Mouse (Mus musculus) CH12.LX (cell line): ENCODE measurements at regions not wholly inside any gene's neighbourhood (a gene's known extent, or its start where the extent isn't known, plus 50 kb on each side); places are given as distances from the start of the nearest gene placed in this dataset.

Experiments
- DNase-seq: peaks from one replicate; pipeline ENCODE4 v3.0.0-alpha.2; 2013; ENCODE audit errors: extremely low read depth
- H3K27ac ChIP-seq: 2 replicates; pipeline ENCODE4 v1.5.1; 2012; ENCODE audit warnings: low read depth, mild to moderate bottlenecking, control low read depth, moderate library complexity; ENCODE audit not compliant: insufficient read depth
- H3K27me3 ChIP-seq: replicated peaks from 2 replicates; pipeline ENCODE3; 2012; ENCODE audit warnings: inconsistent platforms
- H3K36me3 ChIP-seq, 2 experiments: replicated peaks in 1 of 2; 2 replicates each; pipeline versions ENCODE3 to v1.6.1; 2012; ENCODE audit warnings: inconsistent platforms in 1 of 2, low read length in 1 of 2, mild to moderate bottlenecking in 1 of 2, mixed read lengths in 1 of 2, moderate library complexity in 1 of 2; ENCODE audit not compliant: control insufficient read depth in 1 of 2, insufficient read depth in 1 of 2
- H3K4me1 ChIP-seq, 2 experiments: 2 replicates each; pipeline ENCODE4 v1.6.1; 2012; ENCODE audit warnings: inconsistent platforms in 1 of 2, moderate library complexity in 1 of 2; ENCODE audit not compliant: insufficient read depth in 2 of 2, control insufficient read depth in 1 of 2
- H3K4me2 ChIP-seq: 2 replicates; pipeline ENCODE4 v1.6.1; 2012; ENCODE audit warnings: low read depth, mild to moderate bottlenecking, control low read depth; ENCODE audit not compliant: poor library complexity, insufficient read depth, severe bottlenecking
- H3K4me3 ChIP-seq, 3 experiments: fragments of 150-350 bp in 1 of 3; sonication (generic) in 1 of 3; replicated peaks in 1 of 3; 2 replicates each; pipeline versions ENCODE3 to v1.5.1; 2011 to 2012; ENCODE audit warnings: low read depth in 2 of 3, low read length in 2 of 3, mild to moderate bottlenecking in 2 of 3, moderate library complexity in 2 of 3, control low read depth in 1 of 3, improper control_type of control experiment in 1 of 3, inconsistent platforms in 1 of 3, mixed read lengths in 1 of 3; ENCODE audit not compliant: poor library complexity in 1 of 3
- H3K79me2 ChIP-seq: replicated peaks from 2 replicates; pipeline ENCODE4 v1.6.1; 2012; ENCODE audit warnings: mild to moderate bottlenecking, moderate library complexity; ENCODE audit not compliant: control insufficient read depth, poor library complexity, insufficient read depth, severe bottlenecking; ENCODE audit errors: extremely low read depth
- H3K9ac ChIP-seq: 2 replicates; pipeline ENCODE4 v1.6.1; 2012; ENCODE audit warnings: low read depth, mild to moderate bottlenecking, control low read depth, moderate library complexity; ENCODE audit not compliant: insufficient read depth
- H3K9me3 ChIP-seq: replicated peaks from 2 replicates; pipeline ENCODE3; 2012; ENCODE audit warnings: low read length, inconsistent platforms, mixed read lengths
- BHLHE40 ChIP-seq: IDR thresholded peaks from 2 replicates; pipeline ENCODE4 v1.6.1; 2011; ENCODE audit warnings: mild to moderate bottlenecking, low read depth, low read length, improper control_type of control experiment
- CHD2 ChIP-seq: IDR thresholded peaks from 2 replicates; pipeline ENCODE4 v1.6.1; 2011; ENCODE audit warnings: low read length, improper control_type of control experiment
- E2F4 ChIP-seq: IDR thresholded peaks from 2 replicates; pipeline ENCODE4 v1.6.1; 2011; ENCODE audit warnings: low read depth, low read length, improper control_type of control experiment; ENCODE audit not compliant: insufficient replicate concordance
- EP300 ChIP-seq: IDR thresholded peaks from 2 replicates; pipeline ENCODE4 v1.6.1; 2011; ENCODE audit warnings: low read length, improper control_type of control experiment
- ETS1 ChIP-seq: conservative IDR thresholded peaks from 2 replicates; pipeline ENCODE4 v1.6.1; 2012; ENCODE audit warnings: low read depth, mild to moderate bottlenecking, inconsistent platforms, low read length, improper control_type of control experiment, moderate library complexity
- IRF4 ChIP-seq: IDR thresholded peaks from 2 replicates; pipeline ENCODE4 v1.6.1; 2014; ENCODE audit warnings: low read depth, mild to moderate bottlenecking, inconsistent platforms, low read length, improper control_type of control experiment
- JUN ChIP-seq: IDR thresholded peaks from 2 replicates; pipeline ENCODE4 v1.6.1; 2011; ENCODE audit warnings: low read depth, mild to moderate bottlenecking, low read length, improper control_type of control experiment, moderate library complexity; ENCODE audit not compliant: insufficient read depth
- JUND ChIP-seq: conservative IDR thresholded peaks from 2 replicates; pipeline ENCODE4 v1.6.1; 2011; ENCODE audit warnings: low read depth, low read length, improper control_type of control experiment
- MAFK ChIP-seq: IDR thresholded peaks from 2 replicates; pipeline ENCODE4 v1.6.1; 2011; ENCODE audit warnings: low read length, improper control_type of control experiment; ENCODE audit not compliant: insufficient replicate concordance
- MEF2A ChIP-seq: IDR thresholded peaks from 2 replicates; pipeline ENCODE4 v1.6.1; 2014; ENCODE audit warnings: low read depth, mild to moderate bottlenecking, inconsistent platforms, low read length, improper control_type of control experiment, borderline replicate concordance
- MXI1 ChIP-seq: IDR thresholded peaks from 2 replicates; pipeline ENCODE4 v1.6.1; 2011; ENCODE audit warnings: mild to moderate bottlenecking, low read depth, low read length, improper control_type of control experiment
- MYC ChIP-seq: IDR thresholded peaks from 2 replicates; pipeline ENCODE4 v1.6.1; 2011; ENCODE audit warnings: low read depth, mild to moderate bottlenecking, improper control_type of control experiment, low read length
- PAX5 ChIP-seq: IDR thresholded peaks from 2 replicates; pipeline ENCODE4 v1.6.1; 2012; ENCODE audit warnings: low read length, inconsistent platforms, mixed read lengths
- POLR2AphosphoS2 ChIP-seq: IDR thresholded peaks from 2 replicates; pipeline ENCODE4 v1.6.1; 2011; ENCODE audit warnings: low read depth, low read length, improper control_type of control experiment
- SIN3A ChIP-seq: IDR thresholded peaks from 2 replicates; pipeline ENCODE4 v1.6.1; 2012; ENCODE audit warnings: low read length, improper control_type of control experiment, inconsistent platforms
- SMC3 ChIP-seq: IDR thresholded peaks from 2 replicates; pipeline ENCODE4 v1.6.1; 2011; ENCODE audit warnings: low read depth, low read length, improper control_type of control experiment
- TBP ChIP-seq: conservative IDR thresholded peaks from 2 replicates; pipeline ENCODE4 v1.6.1; 2011; ENCODE audit warnings: low read depth, low read length, improper control_type of control experiment
- ZMIZ1 ChIP-seq: IDR thresholded peaks from 2 replicates; pipeline ENCODE4 v1.6.1; 2012; ENCODE audit warnings: low read depth, mild to moderate bottlenecking, inconsistent platforms, low read length, improper control_type of control experiment
- dilution Hi-C: fragments of 300-500 bp; cut with MboI; formaldehyde crosslinking; loops from 2 replicates; pipeline ENCODE4 v1.14.3; 2020; ENCODE audit warnings: low sequenced_read_pairs; ENCODE audit not compliant: extremely low pct_unique_long_range_greater_than_20kb, extremely low pct_ligation_motif_present
- in situ Hi-C: fragments of 300-500 bp; cut with MboI; formaldehyde crosslinking; loops from 3 replicates; pipeline ENCODE4 v1.14.3; 2019; ENCODE audit warnings: low sequenced_read_pairs, low pct_ligation_motif_present, low pct_unique_long_range_greater_than_20kb, mixed read lengths

GRCm38 (mm10) chr2:133443024-133443423 is 108.9 kb upstream of the Bmp2 start:
- Histone ChIP-seq H3K4me3 (no peak overlapping the region), H3K9ac (no peak overlapping the region), H3K9me3 (peaks cover 12% of the 10 kb centered on the region), H3K36me3 (no peaks in the 10 kb centered on the region), H3K27ac (no peak overlapping the region), H3K4me2 (no peak overlapping the region), H3K27me3 (no peaks in the 10 kb centered on the region), H3K4me1 (no peaks in the 10 kb centered on the region), H3K79me2 (no peaks in the 10 kb centered on the region)
- DNase-seq, result no peak
- dilution Hi-C loops (no loop called here), in situ Hi-C loops (no loop called here)
- TF ChIP-seq EP300 (no peak), SMC3 (no peak), MEF2A (no peak), ETS1 (no peak), JUND (no peak), JUN (no peak), ZMIZ1 (no peak), E2F4 (no peak), MAFK (no peak), BHLHE40 (no peak), MYC (no peak), MXI1 (no peak)

- no peak for DNase-seq
- Histone ChIP-seq H3K79me2 (no peaks in the 10 kb centered on the region), H3K4me2 (no peak overlapping the region), H3K9me3 (peaks cover 15% of the 10 kb centered on the region), H3K4me1 (no peaks in the 10 kb centered on the region), H3K36me3 (no peaks in the 10 kb centered on the region), H3K4me3 (no peak overlapping the region), H3K27me3 (no peaks in the 10 kb centered on the region), H3K27ac (no peak overlapping the region), H3K9ac (no peak overlapping the region)
- TF ChIP-seq MYC (no peak), POLR2AphosphoS2 (no peak), SMC3 (no peak), TBP (no peak), ETS1 (no peak), CHD2 (no peak), MAFK (no peak), IRF4 (no peak), SIN3A (no peak), MXI1 (no peak), PAX5 (no peak)
- dilution Hi-C loops, result no loop called here
- in situ Hi-C loops, result no loop called here
These were observed 108.5 kb upstream of the Bmp2 start for GRCm38 (mm10) chr2:133443490-133443889.
